In genomic region chr2:168330421-168331070, GRCm38 (mm10) we compare ENCODE assay signal across 21 mouse cellular contexts. TPM values are rescaled to one million over a fixed set of nuclear protein-coding genes. Genes with fewer than 3 reads are reported as not detected.
DNase-seq lines count a peak whose midpoint lies in the region; ATAC-seq and TF ChIP-seq lines count a peak whose summit lies in the region.
"Had no signal": no experiment of that assay in that cellular context is flagged by ENCODE, and none has a peak within 500 bp of the region (broad histone marks: within the 10 kb centered on the region; RNA-seq: fewer than 3 reads in every experiment).

No protein-coding gene starts in this region.

- H3K4me1 ChIP-seq in lung, embryonic 14.5 days (ENCODE audit: insufficient read depth) = peaks cover 16% of the 10 kb centered on the region; the same call in 1 of the 2 replicates
- H3K4me1 ChIP-seq: liver, embryonic 15.5 days had no signal

- H3K36me3 ChIP-seq in lung, embryonic 14.5 days (ENCODE audit: insufficient read depth) = no peaks in the 10 kb centered on the region
- H3K36me3 ChIP-seq: forebrain, embryonic 12.5 days; hindbrain, embryonic 13.5 days; intestine, embryonic 15.5 days; limb, embryonic 13.5 days; liver, embryonic 15.5 days; midbrain, embryonic 10.5 days; neural tube, embryonic 13.5 days had no signal

- WGBS in lung, embryonic 14.5 days = 29% methylated on average over 11 of the region's 11 CpGs

- DNase-seq in lung, embryonic 14.5 days = peak; percentile 32
- no peak for DNase-seq in lung, postnatal 25 days (ENCODE audit: low spot score)
- DNase-seq in frontal cortex, postnatal 10 days (ENCODE audit: low spot score in 2 of 2) = peak; percentile 56 to 78
- DNase-seq in left cerebral cortex, adult 9 months (ENCODE audit: low spot score in 2 of 2) = peak; percentile 74 to 79
- peak; percentile 54 for DNase-seq in right cerebral cortex, postnatal 25 days
- no peak for DNase-seq in spleen, postnatal 10 days (ENCODE audit: low spot score in 2 of 2)
- DNase-seq in kidney, postnatal 25 days = no peak
- DNase-seq: adrenal gland, postnatal 25 days; cerebellum, adult 2 months; gastrocnemius, postnatal 10 days; lung, postnatal 36 days had no signal

- H3K27ac ChIP-seq in lung, embryonic 14.5 days (ENCODE audit: low read depth) = no peak overlapping the region
- H3K27ac ChIP-seq: forebrain, embryonic 12.5 days; hindbrain, embryonic 13.5 days; intestine, embryonic 15.5 days; limb, embryonic 13.5 days; liver, embryonic 15.5 days; midbrain, embryonic 10.5 days; neural tube, embryonic 13.5 days had no signal

- H3K4me3 ChIP-seq in lung, embryonic 14.5 days (ENCODE audit: low read depth, low read length) = no peak overlapping the region
- H3K4me3 ChIP-seq: forebrain, embryonic 12.5 days; hindbrain, embryonic 13.5 days; intestine, embryonic 15.5 days; limb, embryonic 13.5 days; liver, embryonic 15.5 days; midbrain, embryonic 10.5 days; neural tube, embryonic 13.5 days had no signal

- ATAC-seq in lung, embryonic 14.5 days (ENCODE audit: insufficient read depth) = no peak
- ATAC-seq in megakaryocyte, adult 5-6 weeks (ENCODE audit: poor library complexity, severe bottlenecking) = no peak
- ATAC-seq: activated CD4-positive, CD25-positive, alpha-beta regulatory T cell, adult 4 months; intestine, embryonic 15.5 days; Patski had no signal

- TF ChIP-seq CTCF in lung, embryonic 14.5 days (IDR thresholded peaks at IDR 0.05; ENCODE audit: low read depth) = no peak

- H3K4me2 ChIP-seq in lung, embryonic 14.5 days = no peak overlapping the region
- H3K4me2 ChIP-seq: forebrain, embryonic 12.5 days; hindbrain, embryonic 13.5 days; intestine, embryonic 15.5 days; limb, embryonic 13.5 days; liver, embryonic 15.5 days; neural tube, embryonic 13.5 days had no signal

- no peak overlapping the region for H3K9ac ChIP-seq in lung, embryonic 14.5 days
- H3K9ac ChIP-seq: forebrain, embryonic 12.5 days; hindbrain, embryonic 13.5 days; intestine, embryonic 15.5 days; limb, embryonic 13.5 days; liver, embryonic 15.5 days; neural tube, embryonic 13.5 days had no signal

- no peaks in the 10 kb centered on the region for H3K27me3 ChIP-seq in lung, embryonic 14.5 days (ENCODE audit: insufficient read depth, low read length)
- H3K27me3 ChIP-seq: intestine, embryonic 15.5 days; limb, embryonic 13.5 days; liver, embryonic 15.5 days; neural tube, embryonic 13.5 days had no signal

- H3K9me3 ChIP-seq in lung, embryonic 14.5 days (ENCODE audit: low read depth, low read length) = no peaks in the 10 kb centered on the region
- H3K9me3 ChIP-seq: forebrain, embryonic 12.5 days; hindbrain, embryonic 13.5 days; intestine, embryonic 15.5 days; limb, embryonic 13.5 days; liver, embryonic 15.5 days; midbrain, embryonic 10.5 days; neural tube, embryonic 13.5 days had no signal

RNA-seq across cellular contexts. Expression of gene Kcng1, which starts 49.0 kb away (rescaled TPM):
- 0.14 and 0.83 TPM in 2 replicates for polyA plus RNA-seq in lung, embryonic 14.5 days (2014; fragmentation: Nextera tagmentation; extraction: Ambion mirVana)
- total RNA-seq in megakaryocyte, adult 5-6 weeks (2015) = 0.09 and 0.69 TPM in 2 replicates
- total RNA-seq in megakaryocyte, adult 5-6 weeks (2017) = 0.24 TPM in 1 of 2 replicates, not detected in the other
- polyA plus RNA-seq: activated CD4-positive, CD25-positive, alpha-beta regulatory T cell, adult 4 months; Patski had no signal

Comparison
In these comparisons a context has a peak if more than half of its experiments do, and no peak if none do; other contexts are left out.
1. DNase-seq: peak in lung, embryonic 14.5 days (single experiment), frontal cortex, postnatal 10 days (2 of 2), left cerebral cortex, adult 9 months (2 of 2) and right cerebral cortex, postnatal 25 days (single experiment); none in lung, postnatal 25 days (single experiment), spleen, postnatal 10 days (0 of 2) and kidney, postnatal 25 days (0 of 2).